Mouse (Mus musculus) bone marrow, adult 2 months (tissue): Measurements from ENCODE around the gene Mtmr3. TPM values are rescaled to one million over a fixed set of nuclear protein-coding genes. Genes with fewer than 3 reads are reported as not detected.

Experiments
- H3K27ac ChIP-seq: fragments of 200-500 bp; 2 replicates; pipeline ENCODE4 v1.5.1; 2012; ENCODE audit warnings: low read depth, mild to moderate bottlenecking, control low read depth, inconsistent platforms, low read length; ENCODE audit not compliant: control insufficient read depth, poor library complexity, insufficient read depth
- H3K4me1 ChIP-seq: fragments of 200-500 bp; 2 replicates; pipeline ENCODE4 v1.6.1; 2011; ENCODE audit warnings: low read length; ENCODE audit not compliant: control insufficient read depth, insufficient read depth
- H3K4me3 ChIP-seq: fragments of 200-500 bp; replicated peaks from 2 replicates; pipeline ENCODE3; 2011; ENCODE audit warnings: mild to moderate bottlenecking, low read depth, low read length, control low read depth; ENCODE audit not compliant: control insufficient read depth
- CTCF ChIP-seq: fragments of 200-500 bp; IDR thresholded peaks from 2 replicates; pipeline ENCODE4 v1.5.1; 2011; ENCODE audit warnings: low read length, control low read depth; ENCODE audit not compliant: control insufficient read depth, insufficient read depth
- POLR2A ChIP-seq: fragments of 200-500 bp; IDR thresholded peaks from 2 replicates; pipeline ENCODE4 v1.6.1; 2011; ENCODE audit warnings: low read depth, mild to moderate bottlenecking, control low read depth, low read length, borderline replicate concordance; ENCODE audit not compliant: control insufficient read depth
- WGBS: fragments of 180-500 bp; shearing (Covaris S2); methylation state at CpG from one replicate; pipeline ENCODE4 v1.1.7; 2018; 5-methylcytosine and 5-hydroxymethylcytosine counted together
- polyA plus RNA-seq: library from polyadenylated mRNA; stranded (reverse); fragments of >200 nt; gene quantifications from 2 replicates; pipeline ENCODE4 v1.2.4, GENCODE M21; 2011; ENCODE audit warnings: low replicate concordance; ENCODE audit not compliant: missing spikeins, insufficient read depth, insufficient read length

Gene Mtmr3
- polyA plus RNA-seq, 1 experiment, result 49.6 TPM

DNA sequence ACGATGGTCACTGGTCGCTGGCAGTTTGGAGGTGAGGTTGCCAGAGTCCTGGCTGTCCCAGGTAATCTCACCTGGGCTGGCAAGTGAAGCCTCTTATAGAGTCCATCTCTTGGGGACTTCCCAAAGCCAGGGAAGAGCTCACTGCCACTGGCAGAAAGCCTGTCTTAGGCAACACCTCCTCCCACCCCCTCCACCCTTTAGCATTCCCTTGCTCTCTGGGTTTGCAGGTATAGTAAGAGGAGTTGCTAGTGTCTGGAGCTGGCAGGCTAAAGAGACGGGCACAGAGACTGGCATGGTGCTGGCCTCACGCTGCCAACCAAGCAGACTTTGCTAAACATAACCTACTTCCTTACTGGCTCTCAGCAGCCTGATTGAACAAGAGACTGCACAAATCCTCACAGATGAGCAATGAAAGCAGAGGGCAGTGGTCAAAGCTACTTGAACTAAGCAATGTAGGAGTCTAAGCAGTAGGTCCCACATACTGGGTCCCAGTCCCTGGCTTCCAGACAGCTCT is 118.4 kb downstream of the Mtmr3 start:
- Histone ChIP-seq H3K27ac (no peak overlapping the region), H3K4me3 (no peak overlapping the region), H3K4me1 (peaks cover 7% of the 10 kb centered on the region)
- WGBS, result 76% methylated on average over 4 of the region's 4 CpGs
- TF ChIP-seq POLR2A (no peak), CTCF (no peak)

DNA sequence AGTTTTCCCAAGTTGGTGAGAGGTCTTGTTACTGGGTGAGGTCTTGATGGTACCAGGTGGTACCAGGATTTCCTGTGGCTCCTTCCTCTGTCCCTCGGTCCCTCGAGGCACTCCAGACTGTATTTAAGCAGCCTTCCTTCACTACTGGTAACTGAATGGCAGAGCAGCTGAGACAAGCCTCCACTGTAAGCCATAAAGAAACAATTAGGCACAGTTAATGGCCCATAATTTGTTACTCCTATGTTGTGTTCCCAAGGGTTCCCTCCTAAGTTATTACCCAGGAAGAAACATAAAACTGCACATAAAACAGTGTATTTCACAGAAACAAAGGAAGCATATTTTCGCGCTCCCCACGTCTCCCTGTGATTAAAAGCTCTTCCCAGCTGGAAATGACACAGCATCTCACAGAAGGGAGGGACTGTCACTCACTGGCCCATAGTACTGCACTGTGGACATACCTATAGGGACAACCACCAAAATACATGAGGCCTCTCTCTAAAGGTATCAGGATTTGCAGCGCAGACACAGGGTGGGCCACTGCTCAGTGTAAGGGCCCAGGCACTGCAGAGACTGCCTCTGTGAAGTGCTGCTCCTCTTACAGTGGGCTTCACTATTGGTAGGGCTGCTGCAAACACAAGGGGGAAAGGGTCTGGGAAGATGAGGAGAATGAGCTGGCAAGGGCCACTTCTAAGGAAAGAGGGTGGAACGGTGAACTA is 122.0 kb downstream of the Mtmr3 start:
- no peak overlapping the region for H3K27ac ChIP-seq
- 66% methylated on average over 7 of the region's 7 CpGs for WGBS
- peaks cover 7% of the 10 kb centered on the region for H3K4me1 ChIP-seq
- H3K4me3 ChIP-seq, result no peak overlapping the region
- TF ChIP-seq CTCF (no peak), POLR2A (no peak)

DNA sequence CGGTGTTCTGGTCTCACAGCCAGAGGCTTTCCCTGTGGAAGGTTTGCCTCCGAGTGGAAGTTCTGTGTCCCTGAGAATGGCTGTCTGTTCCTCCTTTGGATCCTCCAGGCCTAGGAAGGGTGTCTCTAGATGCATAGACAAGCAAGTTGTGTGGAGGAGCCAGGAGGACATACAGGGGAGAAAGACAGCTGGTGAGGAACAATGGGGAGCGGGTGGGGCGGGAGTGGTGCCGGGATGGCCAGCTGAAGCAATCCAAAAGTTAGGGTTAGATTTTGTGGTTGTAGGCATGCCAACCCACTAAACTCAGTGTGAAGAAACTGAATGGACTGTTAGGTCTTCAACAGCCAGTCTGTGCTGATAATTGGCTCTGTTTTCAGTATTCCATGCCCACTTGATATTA is 122.9 kb downstream of the Mtmr3 start:
- WGBS, result 70% methylated on average over 5 of the region's 5 CpGs
- TF ChIP-seq POLR2A, result no peak
- no peak for TF ChIP-seq CTCF
- Histone ChIP-seq H3K27ac (no peak overlapping the region), H3K4me1 (peaks cover 6% of the 10 kb centered on the region), H3K4me3 (no peak overlapping the region)

DNA sequence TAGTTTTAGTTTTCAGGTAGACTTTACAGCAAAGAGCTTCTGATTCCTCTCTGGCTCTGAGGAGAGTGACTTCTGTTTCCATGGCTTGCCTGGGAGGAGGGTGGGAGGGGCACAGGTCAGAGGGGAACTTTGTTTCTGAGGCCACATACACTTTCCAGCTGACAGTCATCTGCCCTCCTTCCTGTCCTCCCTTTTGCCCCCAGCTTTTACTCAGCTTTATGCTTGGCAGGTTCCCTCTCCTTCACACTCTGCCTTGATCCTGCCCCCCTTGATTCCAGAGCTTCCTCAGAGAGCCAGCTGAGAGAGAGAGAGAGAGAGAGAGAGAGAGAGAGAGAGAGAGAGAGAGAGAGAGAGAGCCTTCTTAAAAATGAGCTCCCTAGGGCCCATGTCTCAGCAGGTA is 123.4 kb downstream of the Mtmr3 start:
- Histone ChIP-seq H3K4me3 (no peak overlapping the region), H3K4me1 (peaks cover 5% of the 10 kb centered on the region), H3K27ac (no peak overlapping the region)
- TF ChIP-seq CTCF (no peak), POLR2A (no peak)

DNA sequence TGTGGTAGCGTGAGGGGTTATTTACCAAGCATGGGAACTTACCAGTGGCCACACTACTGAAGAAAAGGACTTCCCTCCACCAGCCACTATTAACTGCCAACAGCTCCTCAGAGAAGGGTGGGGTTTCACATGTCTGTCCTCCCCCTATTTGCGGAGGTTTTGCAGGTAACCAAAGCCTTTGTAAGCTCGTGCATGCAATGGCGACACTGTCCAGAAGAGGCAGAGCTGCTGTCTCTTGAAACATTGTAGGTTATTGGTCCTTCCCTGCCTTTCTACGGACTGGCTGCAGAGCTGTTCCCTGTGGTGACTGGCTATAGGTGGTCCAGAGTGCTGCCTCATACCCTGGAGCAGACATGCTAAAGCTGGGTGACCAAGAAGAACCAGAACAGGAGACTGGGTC is 125.6 kb downstream of the Mtmr3 start:
- H3K27ac ChIP-seq, result no peak overlapping the region
- 73% methylated on average over 5 of the region's 5 CpGs for WGBS
- H3K4me1 ChIP-seq, result no peaks in the 10 kb centered on the region
- H3K4me3 ChIP-seq, result no peak overlapping the region
- TF ChIP-seq POLR2A (no peak), CTCF (no peak)

DNA sequence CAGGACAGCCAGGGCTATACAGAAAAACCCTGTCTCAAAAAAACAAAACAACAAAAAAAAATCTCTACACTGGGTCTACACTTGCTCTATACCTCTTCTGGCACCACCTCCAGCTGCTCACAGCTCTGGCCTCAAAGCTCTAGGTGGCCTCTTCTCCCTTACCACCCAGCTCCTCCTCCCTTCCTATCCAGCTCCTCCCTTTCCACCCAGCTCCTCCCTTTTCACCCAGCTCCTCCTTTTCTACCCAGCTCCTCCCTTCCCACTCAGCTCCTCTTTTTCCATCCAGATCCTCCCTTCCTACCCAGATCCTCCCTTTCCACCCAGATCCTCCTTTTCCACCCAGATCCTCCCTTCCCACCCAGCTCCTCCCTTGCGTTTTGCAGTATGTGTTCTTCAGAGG is 127.2 kb downstream of the Mtmr3 start:
- H3K4me1 ChIP-seq, result no peaks in the 10 kb centered on the region
- no peak for TF ChIP-seq POLR2A
- no peak for TF ChIP-seq CTCF
- no peak overlapping the region for H3K27ac ChIP-seq
- 86% methylated on average over 1 of the region's 1 CpGs for WGBS
- H3K4me3 ChIP-seq, result no peak overlapping the region

DNA sequence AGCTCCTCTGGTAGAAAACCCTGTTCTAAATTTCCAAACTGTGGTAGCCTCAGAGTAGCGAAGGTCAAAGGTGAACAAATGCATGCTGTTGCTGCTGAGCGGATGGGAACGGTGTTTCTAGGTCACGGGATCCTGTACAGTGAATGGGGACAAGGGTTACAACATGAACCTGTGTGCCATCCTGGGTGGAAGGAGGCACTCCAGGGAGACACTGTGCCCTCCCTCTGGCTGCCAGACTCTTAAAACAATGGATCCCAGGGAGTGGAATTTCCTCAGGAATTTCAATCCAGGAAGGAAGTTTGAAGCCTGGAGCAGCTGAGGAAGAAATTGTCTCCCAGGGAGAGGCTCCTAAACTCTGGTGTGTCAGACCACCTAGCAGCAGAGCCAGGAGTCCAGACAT is 128.5 kb downstream of the Mtmr3 start:
- H3K27ac ChIP-seq, result no peak overlapping the region
- 79% methylated on average over 4 of the region's 4 CpGs for WGBS
- H3K4me3 ChIP-seq, result no peak overlapping the region
- no peak for TF ChIP-seq CTCF
- no peak for TF ChIP-seq POLR2A
- no peaks in the 10 kb centered on the region for H3K4me1 ChIP-seq

DNA sequence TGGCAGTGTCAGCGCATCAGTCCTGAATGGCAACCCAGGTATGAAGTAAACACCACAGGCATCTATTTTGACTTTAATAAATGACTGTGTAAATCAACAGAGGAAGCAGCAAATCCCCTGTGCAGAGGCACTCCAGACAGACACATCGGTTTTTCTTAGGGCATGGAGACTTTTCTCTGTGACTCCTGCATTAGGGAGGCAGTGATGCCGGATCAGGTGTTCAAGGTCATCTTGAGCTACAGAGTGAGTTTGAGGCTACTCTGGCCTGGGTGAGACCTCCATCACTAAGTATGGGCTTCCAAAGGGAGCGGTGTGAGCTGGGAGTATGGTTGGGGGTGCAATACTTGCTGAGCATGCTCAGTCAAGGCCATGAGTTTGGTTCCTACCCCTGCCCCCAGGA is 130.0 kb downstream of the Mtmr3 start:
- Histone ChIP-seq H3K27ac (no peak overlapping the region), H3K4me1 (no peaks in the 10 kb centered on the region), H3K4me3 (no peak overlapping the region)
- 86% methylated on average over 4 of the region's 4 CpGs for WGBS
- TF ChIP-seq POLR2A (no peak), CTCF (no peak)

DNA sequence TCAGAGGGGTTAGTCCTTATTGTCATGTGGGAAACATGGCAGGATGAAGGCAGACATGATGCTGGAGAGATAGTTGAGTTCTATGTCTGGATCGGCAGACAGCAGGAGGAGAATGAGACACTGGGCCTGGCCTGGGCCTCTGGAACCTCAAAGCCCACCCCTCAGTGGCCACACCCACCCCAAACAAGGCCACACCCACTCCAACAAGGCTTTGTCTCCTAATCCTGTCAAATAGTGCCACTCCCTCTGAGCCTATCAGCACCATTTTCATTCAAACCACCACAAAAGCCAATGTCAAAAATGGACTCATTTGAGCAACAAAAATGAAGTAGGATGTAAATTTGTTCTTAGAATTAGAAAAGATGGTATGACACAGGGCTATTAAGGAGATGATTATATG is 130.5 kb downstream of the Mtmr3 start:
- no peak overlapping the region for H3K4me3 ChIP-seq
- 82% methylated on average over 1 of the region's 1 CpGs for WGBS
- no peak for TF ChIP-seq CTCF
- no peak for TF ChIP-seq POLR2A
- no peaks in the 10 kb centered on the region for H3K4me1 ChIP-seq
- no peak overlapping the region for H3K27ac ChIP-seq
